ENCODE assay signal across 11 mouse cellular contexts in genomic region chr9:14390278-14390677, GRCm38 (mm10). TPM values are rescaled to one million over a fixed set of nuclear protein-coding genes. Genes with fewer than 3 reads are reported as not detected.
A peak's percentile ranks its signal among the peaks of the same experiment; 100 is the strongest.
DNase-seq lines count a peak whose midpoint lies in the region; TF ChIP-seq lines count a peak whose summit lies in the region.
"Had no signal": no experiment of that assay in that cellular context is flagged by ENCODE, and none has a peak within 500 bp of the region (broad histone marks: within the 10 kb centered on the region; RNA-seq: fewer than 3 reads in every experiment).

No protein-coding gene starts in this region.

- no peak overlapping the region for H3K4me3 ChIP-seq in heart, adult 2 months
- H3K4me3 ChIP-seq: erythroblast, embryonic 14.5 days; limb, embryonic 15.5 days had no signal

- intact Hi-C loops in heart, adult 2 months (cut with DNase I): no loop called here

- no peak for TF ChIP-seq EP300 in heart, adult 2 months (IDR thresholded peaks at IDR 0.05; ENCODE audit: insufficient read depth, low read depth, low read length)

- peak; percentile 71 for TF ChIP-seq CTCF in heart, adult 2 months (IDR thresholded peaks at IDR 0.05)

- H3K4me1 ChIP-seq in heart, adult 2 months (ENCODE audit: control insufficient read depth, insufficient read depth, low read length): no peaks in the 10 kb centered on the region
- H3K4me1 ChIP-seq: limb, embryonic 15.5 days had no signal

- no peaks in the 10 kb centered on the region for H3K79me2 ChIP-seq in heart, adult 2 months (replicated peaks; ENCODE audit: control insufficient read depth, insufficient read depth, low read length)

- H3K27me3 ChIP-seq in heart, adult 2 months (ENCODE audit: control insufficient read depth, insufficient read depth, low read length): no peaks in the 10 kb centered on the region
- H3K27me3 ChIP-seq: limb, embryonic 15.5 days had no signal

- H3K27ac ChIP-seq in heart, adult 2 months: no peak overlapping the region
- H3K27ac ChIP-seq: hindbrain, embryonic 14.5 days; limb, embryonic 15.5 days had no signal

- DNase-seq in heart, adult 2 months: no peak
- no peak for DNase-seq in heart, adult 18-20 months
- peak; percentile 21 for DNase-seq in thymus, postnatal 14 days
- no peak for DNase-seq in thymus, adult 18-20 months
- peak; percentile 27 to 45 for DNase-seq in cerebellum, postnatal 14 days
- no peak for DNase-seq in Muller cell, postnatal 12 days (ENCODE audit: inconsistent ontology term)
- no peak for DNase-seq in layer of hippocampus, adult 11-12 months (ENCODE audit: low spot score)
- no peak for DNase-seq in ovary, postnatal 10 days (ENCODE audit: low spot score)

- no peaks in the 10 kb centered on the region for H3K36me3 ChIP-seq in heart, adult 2 months (ENCODE audit: control insufficient read depth, insufficient read depth, low read length)
- H3K36me3 ChIP-seq: limb, embryonic 15.5 days had no signal

- no peak overlapping the region for H3K9ac ChIP-seq in heart, adult 2 months (ENCODE audit: low read depth, low read length)
- H3K9ac ChIP-seq: hindbrain, embryonic 14.5 days; limb, embryonic 15.5 days had no signal

- WGBS in heart, adult 2 months: 97% methylated on average over 1 of the region's 1 CpGs

- TF ChIP-seq POLR2A in heart, adult 2 months (IDR thresholded peaks at IDR 0.05; ENCODE audit: insufficient read depth, low read depth, low read length): no peak

RNA-seq across cellular contexts. Expression of gene Endod1, which starts 9.0 kb away (rescaled TPM):
- 1 to 10 TPM; 7.9 to 8.0 TPM for total RNA-seq in heart, adult 2 months (2021)
- 9.3 and 10.0 TPM in 2 replicates for polyA plus RNA-seq in heart, adult 2 months (2012; rRNA removed)
- 1 to 10 TPM; 7.1 to 8.7 TPM for total RNA-seq in heart, adult 18-20 months (2021)

Comparison
In these comparisons a context has a peak if more than half of its experiments do, and no peak if none do; other contexts are left out.
1. DNase-seq: peak in thymus, postnatal 14 days (single experiment) and cerebellum, postnatal 14 days (2 of 2); none in heart, adult 2 months (0 of 2), heart, adult 18-20 months (0 of 2), thymus, adult 18-20 months (0 of 2), Muller cell, postnatal 12 days (single experiment), layer of hippocampus, adult 11-12 months (single experiment) and ovary, postnatal 10 days (single experiment).